Mouse (Mus musculus) myocyte (in vitro differentiated cells): Measurements from ENCODE around the gene Atg16l1. TPM values are rescaled to one million over a fixed set of nuclear protein-coding genes. Genes with fewer than 3 reads are reported as not detected.
A peak's percentile ranks its signal among the peaks of the same experiment; 100 is the strongest.

Experiments
- H3K27me3 ChIP-seq: one replicate; pipeline ENCODE4 v1.6.1; 2011; ENCODE audit not compliant: control insufficient read depth, insufficient read depth, insufficient read length
- H3K36me3 ChIP-seq: one replicate; pipeline ENCODE4 v1.6.1; 2011; ENCODE audit not compliant: control insufficient read depth, insufficient read depth
- H3K4me2 ChIP-seq: one replicate; pipeline ENCODE4 v1.6.1; 2011; ENCODE audit warnings: low read depth, control low read depth
- H3K4me3 ChIP-seq: one replicate; pipeline ENCODE4 v1.5.1; 2011; ENCODE audit warnings: mild to moderate bottlenecking, control low read depth, moderate library complexity
- H3K79me2 ChIP-seq: one replicate; pipeline ENCODE4 v1.6.1; 2011; ENCODE audit not compliant: control insufficient read depth, insufficient read depth
- H3ac ChIP-seq: one replicate; pipeline ENCODE4 v1.6.1; 2011; ENCODE audit not compliant: control insufficient read depth, insufficient read length
- CEBPB ChIP-seq: IDR thresholded peaks from 2 replicates; pipeline ENCODE4 v1.6.1; 2011; ENCODE audit warnings: mild to moderate bottlenecking, moderate library complexity; ENCODE audit not compliant: poor library complexity, insufficient read depth, severe bottlenecking
- E2F4 ChIP-seq: IDR thresholded peaks from one replicate; pipeline ENCODE4 v1.6.1; 2011; ENCODE audit warnings: mild to moderate bottlenecking, control low read depth, moderate library complexity; ENCODE audit not compliant: insufficient read depth
- MAX ChIP-seq: IDR thresholded peaks from one replicate; pipeline ENCODE4 v1.6.1; 2011; ENCODE audit warnings: low read depth, mild to moderate bottlenecking, control low read depth
- MYOD1 ChIP-seq, 3 experiments: IDR thresholded peaks; one replicate each; pipeline ENCODE4 v1.6.1; 2011; ENCODE audit warnings: control low read depth in 2 of 3, low read depth in 2 of 3, mild to moderate bottlenecking in 2 of 3, moderate library complexity in 1 of 3; ENCODE audit not compliant: insufficient read length in 2 of 3, control insufficient read depth in 1 of 3
- MYOG ChIP-seq, 3 experiments: IDR thresholded peaks; one replicate each; pipeline ENCODE4 v1.6.1; 2011; ENCODE audit warnings: control low read depth in 2 of 3, low read depth in 2 of 3, mild to moderate bottlenecking in 2 of 3; ENCODE audit not compliant: insufficient read length in 2 of 3, control insufficient read depth in 1 of 3, insufficient read depth in 1 of 3
- POLR2A ChIP-seq: IDR thresholded peaks from one replicate; pipeline ENCODE4 v1.6.1; 2011; ENCODE audit warnings: low read depth, mild to moderate bottlenecking, control low read depth, moderate library complexity; ENCODE audit not compliant: insufficient read length
- POLR2AphosphoS2 ChIP-seq: IDR thresholded peaks from one replicate; pipeline ENCODE4 v1.6.1; 2011; ENCODE audit warnings: low read depth, control low read depth; ENCODE audit not compliant: insufficient read length
- REST ChIP-seq: IDR thresholded peaks from one replicate; pipeline ENCODE4 v1.6.1; 2011; ENCODE audit warnings: mild to moderate bottlenecking, control low read depth, moderate library complexity; ENCODE audit not compliant: insufficient read depth, insufficient read length
- SRF ChIP-seq: IDR thresholded peaks from one replicate; pipeline ENCODE4 v1.6.1; 2011; ENCODE audit warnings: low read depth; ENCODE audit not compliant: control insufficient read depth, insufficient read length
- TCF12 ChIP-seq: IDR thresholded peaks from one replicate; pipeline ENCODE4 v1.6.1; 2011; ENCODE audit warnings: mild to moderate bottlenecking, control low read depth; ENCODE audit not compliant: poor library complexity, insufficient read depth, severe bottlenecking
- TCF3 ChIP-seq: IDR thresholded peaks from one replicate; pipeline ENCODE4 v1.6.1; 2011; ENCODE audit warnings: low read depth, control low read depth; ENCODE audit not compliant: insufficient read length
- USF1 ChIP-seq: IDR thresholded peaks from one replicate; pipeline ENCODE4 v1.6.1; 2011; ENCODE audit warnings: low read depth, mild to moderate bottlenecking, control low read depth, moderate library complexity
- polyA plus RNA-seq: library from polyadenylated mRNA; unstranded; fragments of >200 nt; fragmentation: generic; extraction: Trizol; gene quantifications from one replicate; pipeline ENCODE4 v1.2.1, GENCODE M21; 2012; ENCODE audit warnings: missing spikeins

Atg16l1 gene
- polyA plus RNA-seq, 1 experiment, result 21.8 TPM

GRCm38 (mm10) chr1:87740584-87741290 lies 14.9 kb upstream of the Atg16l1 start:
- Histone ChIP-seq H3K36me3 (no peaks in the 10 kb centered on the region), H3K4me3 (no peak overlapping the region), H3K79me2 (no peaks in the 10 kb centered on the region), H3ac (no peak overlapping the region), H3K27me3 (no peaks in the 10 kb centered on the region), H3K4me2 (peak overlapping the region; percentile 35)
- TF ChIP-seq POLR2AphosphoS2 (no peak), USF1 (no peak), TCF12 (no peak), REST (no peak), MYOD1 (IDR thresholded peaks at IDR 0.05; ENCODE audit: control insufficient read depth in 1 of 3, insufficient read length in 2 of 3, low read depth in 2 of 3) (no peak), TCF3 (no peak), POLR2A (no peak), CEBPB (no peak), MYOG (IDR thresholded peaks at IDR 0.05; ENCODE audit: control insufficient read depth in 1 of 3, insufficient read depth in 1 of 3, insufficient read length in 2 of 3, low read depth in 2 of 3) (no peak), E2F4 (no peak), SRF (no peak)

GRCm38 (mm10) chr1:87749360-87749973 lies 6.2 kb upstream of the Atg16l1 start:
- Histone ChIP-seq H3K36me3 (no peaks in the 10 kb centered on the region), H3K4me3 (no peak overlapping the region), H3K27me3 (peaks cover 34% of the 10 kb centered on the region), H3K79me2 (no peaks in the 10 kb centered on the region), H3K4me2 (no peak overlapping the region), H3ac (no peak overlapping the region)
- TF ChIP-seq REST, result no peak
- no peak for TF ChIP-seq MYOG (IDR thresholded peaks at IDR 0.05; ENCODE audit: control insufficient read depth in 1 of 3, insufficient read depth in 1 of 3, insufficient read length in 2 of 3, low read depth in 2 of 3)
- no peak for TF ChIP-seq USF1
- no peak for TF ChIP-seq E2F4
- no peak for TF ChIP-seq MAX
- no peak for TF ChIP-seq POLR2A
- TF ChIP-seq CEBPB, result no peak
- TF ChIP-seq POLR2AphosphoS2, result no peak
- TF ChIP-seq TCF12, result no peak
- no peak for TF ChIP-seq SRF
- TF ChIP-seq TCF3, result no peak
- no peak for TF ChIP-seq MYOD1 (IDR thresholded peaks at IDR 0.05; ENCODE audit: control insufficient read depth in 1 of 3, insufficient read length in 2 of 3, low read depth in 2 of 3)

- peaks cover 66% of the 10 kb centered on the region for H3K36me3 ChIP-seq
- peaks cover 8% of the 10 kb centered on the region for H3K79me2 ChIP-seq
- no peaks in the 10 kb centered on the region for H3K27me3 ChIP-seq
- TF ChIP-seq REST, result no peak
- no peak for TF ChIP-seq TCF3
- no peak for TF ChIP-seq E2F4
- TF ChIP-seq MYOG (IDR thresholded peaks at IDR 0.05; ENCODE audit: control insufficient read depth in 1 of 3, insufficient read depth in 1 of 3, insufficient read length in 2 of 3, low read depth in 2 of 3), result no peak
- no peak for TF ChIP-seq SRF
- TF ChIP-seq TCF12, result no peak
- no peak for TF ChIP-seq CEBPB
- no peak for TF ChIP-seq POLR2A
- no peak for TF ChIP-seq MAX
- no peak for TF ChIP-seq MYOD1 (IDR thresholded peaks at IDR 0.05; ENCODE audit: control insufficient read depth in 1 of 3, insufficient read length in 2 of 3, low read depth in 2 of 3)
- no peak for TF ChIP-seq USF1
- TF ChIP-seq POLR2AphosphoS2, result no peak
- H3K4me2 ChIP-seq, result no peak overlapping the region
- H3ac ChIP-seq, result no peak overlapping the region
- H3K4me3 ChIP-seq, result no peak overlapping the region
Measured at GRCm38 (mm10) chr1:87763821-87764220, 8.2 kb downstream of the Atg16l1 start.

- TF ChIP-seq MYOD1 (IDR thresholded peaks at IDR 0.05; ENCODE audit: control insufficient read depth in 1 of 3, insufficient read length in 2 of 3, low read depth in 2 of 3) (no peak), USF1 (no peak), E2F4 (no peak), POLR2AphosphoS2 (no peak), TCF12 (no peak), TCF3 (no peak), MYOG (IDR thresholded peaks at IDR 0.05; ENCODE audit: control insufficient read depth in 1 of 3, insufficient read depth in 1 of 3, insufficient read length in 2 of 3, low read depth in 2 of 3) (no peak), POLR2A (no peak), CEBPB (no peak), MAX (no peak), SRF (no peak), REST (no peak)
- no peaks in the 10 kb centered on the region for H3K27me3 ChIP-seq
- H3K4me2 ChIP-seq, result no peak overlapping the region
- no peaks in the 10 kb centered on the region for H3K79me2 ChIP-seq
- H3K36me3 ChIP-seq, result peaks cover 67% of the 10 kb centered on the region
- H3ac ChIP-seq, result no peak overlapping the region
- no peak overlapping the region for H3K4me3 ChIP-seq
Measured at GRCm38 (mm10) chr1:87765741-87766140, 10.1 kb downstream of the Atg16l1 start.
